14 mouse cellular contexts compared by ENCODE assay signal in the genomic region with DNA sequence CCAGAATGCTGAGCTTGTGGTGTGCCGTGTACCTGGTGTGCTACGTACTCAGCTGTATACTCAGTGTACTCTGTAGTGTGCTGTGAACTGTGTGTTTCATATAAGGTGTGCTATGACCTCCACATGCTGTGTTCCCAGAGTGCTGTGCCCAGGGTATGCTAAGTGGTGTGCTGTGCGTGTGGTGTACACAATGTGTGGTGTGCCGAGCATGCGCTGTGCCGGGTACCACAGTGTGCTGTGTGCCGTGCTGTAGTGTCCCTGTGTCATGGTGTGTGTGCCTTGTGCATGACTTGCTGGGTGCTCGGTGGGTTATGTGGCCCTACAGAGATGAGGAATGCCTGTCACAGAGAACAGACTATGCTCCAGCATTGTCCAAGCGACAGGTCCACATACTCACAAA.
"Had no signal": no experiment of that assay in that cellular context is flagged by ENCODE, and none has a peak within 500 bp of the region (broad histone marks: within the 10 kb centered on the region; RNA-seq: fewer than 3 reads in every experiment).

No protein-coding gene starts in this region.

- H3K27me3 ChIP-seq: limb, embryonic 12.5 days; liver, embryonic 13.5 days; lung, embryonic 15.5 days; midbrain, embryonic 12.5 days; neural tube, embryonic 12.5 days had no signal

- H3K9ac ChIP-seq: limb, embryonic 12.5 days; liver, embryonic 13.5 days; liver, postnatal 0 days; lung, embryonic 15.5 days; midbrain, embryonic 12.5 days; neural tube, embryonic 12.5 days had no signal

- DNase-seq: kidney, adult 8-10 months; kidney, postnatal 4 days; liver; liver, embryonic 13.5 days; liver, postnatal 0 days; lung, postnatal 36 days; thymus, adult 2 months; thymus, postnatal 25 days had no signal

- H3K9me3 ChIP-seq: limb, embryonic 12.5 days; liver, embryonic 13.5 days; lung, embryonic 15.5 days; midbrain, embryonic 12.5 days; neural tube, embryonic 12.5 days had no signal

- H3K4me1 ChIP-seq: midbrain, embryonic 12.5 days; neural tube, embryonic 12.5 days had no signal

- ATAC-seq: intestine, postnatal 0 days; liver, postnatal 0 days had no signal

- H3K4me3 ChIP-seq: layer of hippocampus, adult 2 months; limb, embryonic 12.5 days; liver, embryonic 13.5 days; lung, embryonic 15.5 days; midbrain, embryonic 12.5 days; neural tube, embryonic 12.5 days had no signal

- H3K27ac ChIP-seq: layer of hippocampus, adult 2 months; limb, embryonic 12.5 days; liver, embryonic 13.5 days; lung, embryonic 15.5 days; midbrain, embryonic 12.5 days; neural tube, embryonic 12.5 days had no signal

- H3K36me3 ChIP-seq: limb, embryonic 12.5 days; midbrain, embryonic 12.5 days; neural tube, embryonic 12.5 days had no signal

- H3K4me2 ChIP-seq: limb, embryonic 12.5 days; liver, embryonic 13.5 days; lung, embryonic 15.5 days; midbrain, embryonic 12.5 days; neural tube, embryonic 12.5 days had no signal
